Mouse (Mus musculus) CD4-positive, CD25-positive, alpha-beta regulatory T cell (primary cell): ENCODE measurements around the gene Ptar1. TPM values are rescaled to one million over a fixed set of nuclear protein-coding genes. Genes with fewer than 3 reads are reported as not detected.

ENCODE experiments used
- polyA plus RNA-seq: library from polyadenylated mRNA; unstranded; fragments of 100-300 nt; shearing (Covaris generic); gene quantifications from one replicate; pipeline ENCODE4 v1.2.1, GENCODE M21; 2017

The Ptar1 gene
- 7.5 TPM for polyA plus RNA-seq

GRCm38 (mm10) chr19:23687296-23688021, at the start of gene Ptar1:
Ptar1 (plus strand) TSS chr19:23687429.

GRCm38 (mm10) chr19:23652644-23653043, 34.6 kb upstream of the Ptar1 start, which contains the start of gene 1700028P14Rik:
1700028P14Rik (minus strand) TSS chr19:23652812.

GRCm38 (mm10) chr19:23758554-23759321, 71.5 kb downstream of the Ptar1 start, which contains the start of gene Apba1:
Apba1 (plus strand) TSS chr19:23758887.

Other genes starting within 250 kb of the Ptar1 start
- not detected for gene Mamdc2, start 239.0 kb upstream of the Ptar1 start, polyA plus RNA-seq
- gene 1700028P14Rik, start 34.6 kb upstream of the Ptar1 start, polyA plus RNA-seq: not detected
- 0.14 TPM for gene Apba1, start 71.5 kb downstream of the Ptar1 start, polyA plus RNA-seq